Mouse (Mus musculus) midbrain, embryonic 11.5 days (tissue): Measurements from ENCODE around the gene Zcchc2. TPM values are rescaled to one million over a fixed set of nuclear protein-coding genes. Genes with fewer than 3 reads are reported as not detected.

ENCODE experiments used
- polyA plus RNA-seq: library from polyadenylated mRNA; unstranded; fragments of >200 nt; fragmentation: Nextera tagmentation; extraction: Ambion mirVana; gene quantifications from 2 replicates; pipeline ENCODE4 v1.2.1, GENCODE M21; 2014

The Zcchc2 gene
- polyA plus RNA-seq, 1 experiment from 2014 or later, result 1.7 TPM

Other genes starting within 250 kb of the Zcchc2 start
- 0.26 and 0.44 TPM in 2 replicates for gene Tnfrsf11a, start 209.7 kb upstream of the Zcchc2 start, polyA plus RNA-seq
- gene Phlpp1, start 181.3 kb downstream of the Zcchc2 start, polyA plus RNA-seq, result 6.2 and 6.8 TPM in 2 replicates